ENCODE assay signal across 8 mouse cellular contexts in the genomic region with DNA sequence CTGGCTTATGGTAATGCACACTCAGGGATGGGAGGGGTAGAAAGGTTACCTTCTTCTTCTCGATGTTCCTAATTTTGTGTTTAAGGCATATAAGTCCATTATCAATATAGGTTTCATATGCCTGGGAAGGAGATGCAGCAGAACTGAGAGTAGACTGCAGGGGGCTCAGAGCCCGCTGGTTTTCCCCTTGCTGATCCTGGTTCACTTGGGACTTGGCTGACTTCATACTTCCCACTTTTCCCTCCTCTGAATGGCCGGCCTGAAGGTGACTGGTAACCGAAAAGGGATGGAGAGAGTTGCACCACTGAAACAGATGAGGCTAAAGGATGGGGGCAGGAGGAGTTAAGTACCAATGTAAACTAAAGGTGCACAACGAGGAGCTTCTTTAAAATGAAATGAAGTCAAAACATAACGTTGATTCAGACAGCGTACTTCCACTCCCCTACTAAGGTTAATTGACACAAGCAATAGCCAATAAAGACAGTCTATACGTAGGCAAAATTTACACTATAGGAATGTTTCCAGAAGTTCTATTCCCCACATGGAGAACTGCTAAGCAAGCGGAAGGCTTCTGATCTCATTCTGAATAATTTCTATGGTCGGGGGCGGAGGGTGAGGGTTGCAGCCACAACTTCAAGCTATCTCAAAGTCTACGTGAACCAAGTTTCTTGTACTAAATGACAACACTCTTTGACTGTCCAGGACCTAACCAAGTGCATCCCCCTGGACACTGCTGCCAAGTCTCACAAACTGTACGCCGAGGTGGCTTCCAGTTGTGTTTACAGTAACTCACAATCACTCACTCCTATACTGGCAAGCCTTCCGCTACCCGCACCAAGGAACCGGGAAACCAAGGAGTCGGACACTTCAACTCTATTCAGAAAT. TPM values are rescaled to one million over a fixed set of nuclear protein-coding genes. Genes with fewer than 3 reads are reported as not detected.
DNase-seq lines count a peak whose midpoint lies in the region; ATAC-seq lines count a peak whose summit lies in the region.

No protein-coding gene starts in this region.

- no peaks in the 10 kb centered on the region for H3K27me3 ChIP-seq in hindbrain, embryonic 12.5 days
- H3K27me3 ChIP-seq in liver, embryonic 13.5 days: no peaks in the 10 kb centered on the region
- H3K27me3 ChIP-seq in neural tube, embryonic 14.5 days (ENCODE audit: control insufficient read depth, insufficient read depth, low read length): no peaks in the 10 kb centered on the region

- no peaks in the 10 kb centered on the region for H3K36me3 ChIP-seq in hindbrain, embryonic 12.5 days
- H3K36me3 ChIP-seq in liver, embryonic 13.5 days: no peaks in the 10 kb centered on the region
- H3K36me3 ChIP-seq in neural tube, embryonic 14.5 days (ENCODE audit: control insufficient read depth, insufficient read depth, low read length): no peaks in the 10 kb centered on the region

- peak; percentile 24 for ATAC-seq in frontal cortex, adult (ENCODE audit: low TSS enrichment)
- ATAC-seq in hindbrain, embryonic 12.5 days (ENCODE audit: low FRiP score): no peak; the same call in 1 of the 2 replicates
- ATAC-seq in liver, embryonic 13.5 days (ENCODE audit: low read depth): no peak
- no peak for ATAC-seq in neural tube, embryonic 14.5 days (ENCODE audit: low read depth)

- no peak for DNase-seq in frontal cortex, postnatal 10 days (ENCODE audit: low spot score in 2 of 2)
- DNase-seq in CD4-positive helper T cell, adult 2 months (ENCODE audit: low read depth, low spot score): peak; percentile 34
- DNase-seq in embryo, embryonic 10.5 days (ENCODE audit: low spot score): peak; percentile 32
- peak; percentile 6 for DNase-seq in liver, embryonic 13.5 days
- DNase-seq in urinary bladder, postnatal 10 days (ENCODE audit: low spot score): no peak

- no peaks in the 10 kb centered on the region for H3K9me3 ChIP-seq in hindbrain, embryonic 12.5 days (replicated peaks)
- no peaks in the 10 kb centered on the region for H3K9me3 ChIP-seq in liver, embryonic 13.5 days (replicated peaks)
- H3K9me3 ChIP-seq in neural tube, embryonic 14.5 days (ENCODE audit: control insufficient read depth, low read length): no peaks in the 10 kb centered on the region

- H3K27ac ChIP-seq in hindbrain, embryonic 12.5 days: peak overlapping the region; percentile 93
- H3K27ac ChIP-seq in liver, embryonic 13.5 days: peak overlapping the region; percentile 81
- peak overlapping the region; percentile 81; the same call in 1 of the 2 replicates for H3K27ac ChIP-seq in neural tube, embryonic 14.5 days (ENCODE audit: low read depth, low read length)

- H3K9ac ChIP-seq in hindbrain, embryonic 12.5 days: peak overlapping the region; percentile 79
- peak overlapping the region; percentile 88 for H3K9ac ChIP-seq in liver, embryonic 13.5 days
- peak overlapping the region; percentile 58 for H3K9ac ChIP-seq in neural tube, embryonic 14.5 days (replicated peaks; ENCODE audit: low read depth, low read length)

- peak overlapping the region; percentile 88 for H3K4me2 ChIP-seq in hindbrain, embryonic 12.5 days (replicated peaks)
- H3K4me2 ChIP-seq in liver, embryonic 13.5 days: peak overlapping the region; percentile 96
- peak overlapping the region; percentile 91 for H3K4me2 ChIP-seq in neural tube, embryonic 14.5 days (ENCODE audit: low read depth, low read length)

- H3K4me3 ChIP-seq in hindbrain, embryonic 12.5 days: peak overlapping the region; percentile 75
- H3K4me3 ChIP-seq in liver, embryonic 13.5 days (replicated peaks): peak overlapping the region; percentile 84
- H3K4me3 ChIP-seq in neural tube, embryonic 14.5 days (ENCODE audit: low read depth, low read length): peak overlapping the region; percentile 59

- H3K4me1 ChIP-seq in hindbrain, embryonic 12.5 days: peaks cover 11% of the 10 kb centered on the region
- peaks cover 26% of the 10 kb centered on the region for H3K4me1 ChIP-seq in liver, embryonic 13.5 days (replicated peaks)
- peaks cover 7% of the 10 kb centered on the region for H3K4me1 ChIP-seq in neural tube, embryonic 14.5 days (ENCODE audit: control insufficient read depth, insufficient read depth, low read length)

- 22% methylated on average over 18 of the region's 18 CpGs for WGBS in hindbrain, embryonic 12.5 days
- WGBS in liver, embryonic 13.5 days (ENCODE audit: insufficient replicate concordance): 9% methylated on average over 18 of the region's 18 CpGs
- 19% methylated on average over 18 of the region's 18 CpGs for WGBS in neural tube, embryonic 14.5 days

RNA-seq across cellular contexts. Expression of a gene that starts 0.9 kb away (rescaled TPM):
- polyA plus RNA-seq in hindbrain, embryonic 12.5 days (2016; fragmentation: Nextera tagmentation; extraction: Ambion mirVana): 19.1 and 21.4 TPM in 2 replicates
- 7.2 and 8.0 TPM in 2 replicates for polyA plus RNA-seq in liver, embryonic 13.5 days (2015; fragmentation: Nextera tagmentation; extraction: Ambion mirVana)
- 9.1 and 10.2 TPM in 2 replicates for polyA plus RNA-seq in neural tube, embryonic 14.5 days (2014; fragmentation: Nextera tagmentation; extraction: Ambion mirVana)

RNA-seq across cellular contexts. Expression of a gene that starts 51.1 kb away (rescaled TPM):
- polyA plus RNA-seq in hindbrain, embryonic 12.5 days (2016; fragmentation: Nextera tagmentation; extraction: Ambion mirVana): 164 and 166 TPM in 2 replicates
- polyA plus RNA-seq in liver, embryonic 13.5 days (2015; fragmentation: Nextera tagmentation; extraction: Ambion mirVana): 27.0 and 32.8 TPM in 2 replicates
- polyA plus RNA-seq in neural tube, embryonic 14.5 days (2014; fragmentation: Nextera tagmentation; extraction: Ambion mirVana): 35.5 and 56.0 TPM in 2 replicates

Comparison
In these comparisons a context has a peak if more than half of its experiments do, and no peak if none do; other contexts are left out.
1. DNase-seq: peak in CD4-positive helper T cell, adult 2 months (single experiment), embryo, embryonic 10.5 days (single experiment) and liver, embryonic 13.5 days (single experiment); none in frontal cortex, postnatal 10 days (0 of 2) and urinary bladder, postnatal 10 days (single experiment).
2. Peak in every context shown above with its lines, with median percentiles within 50 percentile points of each other: H3K27ac ChIP-seq, H3K4me2 ChIP-seq, H3K4me3 ChIP-seq and H3K9ac ChIP-seq.